Mouse (Mus musculus) c-Kit-positive CD71-positive TER-119-positive erythroid progenitor cells, embryonic 14.5 days (primary cell): Measurements from ENCODE around the gene Csnk1g2.

Experiments used
- DNase-seq: peaks from one replicate; pipeline ENCODE4 v3.0.0-alpha.2; 2013; ENCODE audit warnings: low spot score

Gene Csnk1g2

GRCm38 (mm10) chr10:80665459-80665858 is 42.8 kb downstream of the Csnk1g2 start:
- DNase-seq: no peak

DNA sequence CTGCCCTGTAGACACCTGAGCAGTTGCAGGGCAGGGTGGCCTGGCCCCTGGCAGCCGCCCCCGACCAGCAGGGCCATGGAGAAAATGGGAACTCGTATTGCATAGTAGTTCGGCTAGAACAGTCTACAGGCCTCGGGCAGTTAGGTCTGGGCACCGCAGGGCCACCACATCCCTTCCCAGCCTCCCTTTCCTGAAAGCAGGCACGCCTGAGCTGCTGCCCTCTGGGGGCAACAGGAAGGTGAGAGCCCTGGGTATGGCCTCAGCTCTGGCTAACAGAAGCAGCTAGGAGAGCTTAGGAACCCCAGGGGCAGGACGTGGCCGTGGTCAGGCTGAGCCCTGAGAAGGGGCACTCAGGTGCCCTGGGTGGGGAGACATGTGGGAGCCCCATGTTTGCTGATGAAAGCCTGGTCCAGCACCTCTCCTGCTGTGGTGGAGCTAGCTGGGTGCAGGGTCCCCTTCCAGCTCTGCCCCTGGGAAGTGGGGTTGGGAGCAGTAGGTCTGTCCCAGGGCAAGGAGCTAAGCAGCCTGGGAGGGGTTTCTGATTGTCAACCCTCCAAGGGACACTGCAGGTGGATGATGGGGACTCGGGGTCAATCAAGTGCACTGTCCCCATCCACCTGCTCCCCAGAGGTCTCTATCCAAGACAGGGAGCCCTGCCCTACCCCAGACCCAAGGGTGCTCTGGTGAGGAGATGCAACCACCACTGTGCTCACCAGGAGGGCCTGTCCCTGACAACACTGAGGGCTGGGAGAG is 43.5 kb downstream of the Csnk1g2 start:
- no peak for DNase-seq

DNA sequence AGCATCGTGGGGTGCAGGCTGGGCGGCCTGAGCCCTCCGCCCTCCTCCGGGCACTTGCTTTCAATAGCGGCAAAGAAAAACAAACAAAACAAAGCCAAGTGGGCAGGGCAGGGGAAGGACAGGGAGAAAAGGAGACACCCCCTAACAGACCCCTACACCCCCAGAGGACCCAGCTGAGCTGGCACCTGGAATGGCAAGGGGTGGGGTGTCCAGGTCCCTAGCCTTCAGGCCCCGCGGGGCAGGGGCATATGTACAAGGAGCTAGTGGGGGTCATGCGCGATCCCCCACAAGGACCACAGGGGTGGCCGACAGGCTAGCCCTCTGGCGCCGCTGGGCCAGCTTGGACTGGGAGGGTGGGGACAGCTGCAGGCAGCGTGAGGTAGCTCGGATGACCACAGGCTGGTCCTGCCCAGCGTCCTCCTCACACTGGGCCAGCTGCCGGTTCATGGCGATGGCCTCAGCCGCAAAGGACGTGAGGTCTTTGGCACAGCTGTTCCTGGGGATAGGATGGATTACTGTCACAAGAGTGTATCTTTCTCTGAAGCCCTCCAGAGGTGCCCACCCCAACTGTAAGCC is 44.3 kb downstream of the Csnk1g2 start:
- DNase-seq: no peak

- no peak for DNase-seq
Observed at GRCm38 (mm10) chr10:80668614-80669013, 46.0 kb downstream of the Csnk1g2 start.

- no peak for DNase-seq
Observed at GRCm38 (mm10) chr10:80669018-80669417, 46.4 kb downstream of the Csnk1g2 start.

GRCm38 (mm10) chr10:80669737-80670485 is 47.3 kb downstream of the Csnk1g2 start:
- DNase-seq: no peak

- DNase-seq: no peak
Observed at GRCm38 (mm10) chr10:80670531-80670930, 47.9 kb downstream of the Csnk1g2 start.

- DNase-seq: no peak
Observed at GRCm38 (mm10) chr10:80671251-80671650, 48.6 kb downstream of the Csnk1g2 start.

- no peak for DNase-seq
Observed at GRCm38 (mm10) chr10:80671936-80672690, 49.5 kb downstream of the Csnk1g2 start.

DNA sequence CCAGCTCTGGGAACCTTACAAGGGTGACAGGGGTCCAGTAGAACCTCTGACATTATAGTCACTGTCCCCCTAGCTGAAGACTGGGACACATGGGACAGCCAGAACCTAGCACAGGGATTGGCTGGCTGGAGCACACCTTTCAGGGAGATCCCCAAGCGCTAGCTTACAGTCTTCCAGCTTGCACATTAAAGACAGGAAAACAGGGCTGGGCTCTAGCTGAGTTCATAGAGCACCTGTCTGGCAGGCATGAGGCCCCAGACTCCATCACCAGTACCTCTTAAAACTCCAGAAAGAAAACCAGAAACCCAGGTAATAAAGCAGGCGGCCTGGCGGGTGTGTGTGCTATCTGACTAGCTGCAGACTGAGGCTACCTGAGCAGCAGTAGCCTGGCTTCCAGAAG is 51.1 kb downstream of the Csnk1g2 start:
- DNase-seq: no peak

DNA sequence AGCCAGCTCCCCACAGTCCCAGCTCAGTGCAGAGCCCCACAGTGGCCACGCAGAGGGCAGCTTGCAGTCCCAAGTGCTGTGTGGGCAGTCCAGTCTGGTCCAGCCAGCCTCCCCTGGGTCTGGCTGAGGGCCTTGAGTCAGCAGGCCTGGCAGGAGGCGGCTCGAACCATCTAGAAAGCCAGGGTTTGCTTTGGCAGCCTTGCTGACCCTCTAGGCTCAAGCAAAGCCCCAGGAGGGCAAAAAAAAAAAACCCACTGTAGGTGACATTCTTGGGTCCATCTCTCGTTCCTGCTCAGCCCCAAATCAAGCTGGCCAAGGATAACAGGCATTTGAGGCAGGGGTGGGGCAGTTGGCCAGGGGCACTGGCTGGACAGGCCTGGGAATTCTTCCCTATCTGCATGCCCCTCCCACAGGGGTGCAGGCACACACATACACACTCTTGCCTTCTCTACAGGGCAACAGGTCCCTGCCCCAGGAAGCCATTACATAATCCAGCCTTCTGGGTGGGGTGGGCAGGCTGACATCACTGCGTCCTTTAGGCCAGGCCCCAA is 51.6 kb downstream of the Csnk1g2 start:
- no peak for DNase-seq

DNA sequence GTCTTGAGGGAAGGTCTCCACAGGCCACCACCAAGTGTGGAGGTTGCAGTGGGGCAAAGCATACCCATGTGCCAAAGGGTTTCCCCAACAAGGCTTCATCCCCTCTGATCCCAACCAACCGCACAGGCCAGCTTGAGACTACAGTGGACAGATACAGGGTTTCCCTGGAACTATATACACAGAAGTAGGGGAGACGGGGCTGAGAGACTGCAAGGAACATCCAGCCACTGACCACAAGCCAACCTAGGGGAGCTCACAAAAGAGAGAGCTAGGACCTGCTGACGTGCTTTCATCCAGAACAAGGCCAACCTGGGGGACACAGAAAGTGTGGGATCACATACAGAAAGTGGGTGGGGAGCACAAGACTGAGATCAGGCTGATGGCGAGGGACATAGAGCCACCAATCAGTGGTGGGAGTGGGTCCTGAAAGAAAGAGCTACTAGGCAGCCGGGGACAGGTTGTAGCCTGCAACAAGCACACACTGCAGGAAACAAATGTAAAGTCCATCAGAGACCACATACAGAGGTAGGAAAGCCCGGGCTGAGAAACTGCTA is 52.3 kb downstream of the Csnk1g2 start:
- no peak for DNase-seq

DNA sequence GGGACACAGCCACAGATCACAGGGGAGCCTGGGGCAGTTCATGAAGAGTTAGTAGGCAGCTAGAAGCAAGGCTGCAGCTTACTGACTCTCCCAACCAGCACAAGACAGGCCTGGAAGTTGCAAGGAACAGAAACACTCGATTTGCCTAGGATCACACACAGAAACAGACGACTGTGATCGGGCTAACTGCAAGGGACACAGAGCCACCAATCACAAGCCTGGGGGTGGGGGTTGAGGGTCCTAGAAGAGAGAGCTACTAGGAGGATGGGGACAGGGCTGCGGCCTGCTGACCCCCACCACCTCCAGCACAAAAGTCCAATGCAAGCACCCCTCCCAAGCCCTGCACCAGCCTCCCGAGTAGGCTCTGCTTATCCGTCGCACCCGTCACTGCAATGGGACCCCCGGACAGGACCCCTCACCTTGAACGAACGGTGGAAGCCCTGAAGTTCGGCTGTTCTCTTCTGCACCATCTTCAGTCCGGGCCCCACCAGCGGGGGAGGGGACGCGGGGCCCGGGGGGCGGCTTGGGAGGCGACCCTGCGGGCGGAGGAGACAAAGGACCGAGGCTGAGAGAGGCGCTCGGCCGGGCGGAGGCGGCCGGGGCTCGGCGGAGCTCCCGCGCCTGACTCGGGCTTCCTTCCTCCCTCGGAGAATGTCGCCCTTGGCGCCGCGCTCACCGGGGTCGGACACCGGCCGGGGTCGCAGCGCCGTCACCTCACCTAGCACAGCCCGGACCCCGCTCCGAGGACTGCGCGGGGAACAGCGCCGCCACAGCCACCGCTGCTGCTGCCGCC is 53.0 kb downstream of the Csnk1g2 start:
- no peak for DNase-seq

GRCm38 (mm10) chr10:80676198-80676928 is 53.7 kb downstream of the Csnk1g2 start:
- DNase-seq: peak; percentile 99

DNA sequence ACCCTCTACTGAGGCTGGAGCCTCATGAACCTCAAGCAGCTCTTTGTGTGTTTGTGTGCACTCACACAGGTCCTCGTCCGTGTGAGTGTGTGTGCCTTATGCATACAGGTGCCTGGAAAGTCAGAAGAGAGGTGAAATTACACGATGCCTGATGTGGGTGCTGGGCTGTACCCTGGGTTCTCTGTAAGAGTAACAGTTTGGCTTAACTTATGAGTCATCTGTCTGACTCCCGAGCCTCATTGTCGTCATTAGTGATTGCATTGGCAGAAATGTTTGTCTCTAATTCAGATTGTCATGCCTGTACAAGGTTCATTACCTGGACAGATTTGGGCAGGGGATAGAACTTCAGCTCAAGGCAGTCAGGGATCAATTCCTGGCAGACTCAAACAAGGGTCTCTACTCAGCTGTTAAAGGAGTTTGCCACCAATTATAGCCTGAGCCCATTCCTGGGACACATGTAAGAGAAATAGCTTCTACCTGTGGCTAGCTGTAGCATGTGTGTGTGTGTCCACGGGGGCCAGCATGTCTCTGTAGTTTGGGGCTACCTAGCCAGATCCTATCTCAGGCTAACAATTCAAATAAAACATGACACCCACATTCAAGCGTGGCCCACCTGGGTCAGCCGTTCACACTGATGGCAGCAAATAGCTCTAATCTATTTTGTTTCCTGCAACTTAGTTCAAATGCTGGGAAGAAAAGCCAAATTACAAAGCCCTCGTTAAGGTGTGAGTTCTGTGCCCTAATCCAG is 54.7 kb downstream of the Csnk1g2 start:
- DNase-seq: peak; percentile 68

GRCm38 (mm10) chr10:80677942-80678436 is 55.4 kb downstream of the Csnk1g2 start, which contains the start of gene Mknk2:
TSS of gene Mknk2 (minus strand) at chr10:80678112.
- peak; percentile 84 for DNase-seq

DNA sequence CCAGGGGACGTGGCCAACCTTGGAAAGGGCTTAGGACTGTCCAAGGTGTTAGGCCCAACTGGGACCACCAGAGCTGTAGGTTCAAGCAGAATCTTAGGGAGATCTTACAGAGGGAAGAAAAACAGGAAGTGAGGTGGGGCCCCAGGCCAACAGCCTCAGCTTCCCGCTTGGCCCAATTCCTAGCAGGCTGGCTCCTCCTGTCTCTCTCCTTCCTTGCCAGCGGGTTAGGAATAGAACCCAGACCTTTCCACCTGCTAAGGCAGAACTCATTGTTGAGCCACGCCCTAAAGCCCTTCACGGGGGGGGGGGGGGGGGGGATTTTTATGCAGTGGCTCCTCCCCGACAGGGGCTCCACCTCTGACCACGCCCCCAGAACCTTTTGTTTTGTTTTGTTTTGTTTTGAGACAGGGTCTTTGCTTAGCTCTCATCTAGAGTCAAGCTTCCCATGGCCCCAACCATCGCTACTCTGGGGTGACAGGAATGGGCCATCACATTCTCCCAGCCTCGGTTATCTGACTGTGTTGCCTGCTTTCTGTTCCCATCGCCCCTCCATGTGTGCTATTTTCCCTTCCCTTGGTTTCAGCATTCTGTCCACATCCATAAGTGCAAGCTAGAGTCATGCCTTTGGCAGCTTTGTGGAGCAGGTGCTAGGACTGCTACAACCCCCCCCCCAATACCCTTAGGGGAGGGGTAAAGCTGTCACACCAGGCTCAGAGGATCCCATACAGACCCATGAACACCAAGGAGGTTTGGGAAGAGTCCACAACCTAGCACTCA is 56.2 kb downstream of the Csnk1g2 start:
- no peak for DNase-seq

- no peak for DNase-seq
Observed at GRCm38 (mm10) chr10:80679556-80680259, 57.1 kb downstream of the Csnk1g2 start.
